Comparison of ENCODE assay signal across 19 mouse cellular contexts in genomic region chr9:54064836-54065235, GRCm38 (mm10). TPM values are rescaled to one million over a fixed set of nuclear protein-coding genes. Genes with fewer than 3 reads are reported as not detected.
DNase-seq lines count a peak whose midpoint lies in the region; ATAC-seq and TF ChIP-seq lines count a peak whose summit lies in the region.
"Had no signal": no experiment of that assay in that cellular context is flagged by ENCODE, and none has a peak within 500 bp of the region (broad histone marks: within the 10 kb centered on the region; RNA-seq: fewer than 3 reads in every experiment).

No protein-coding gene starts in this region.

- H3K4me1 ChIP-seq in forebrain, embryonic 14.5 days (ENCODE audit: control insufficient read depth, insufficient read depth, low read length): peaks cover 19% of the 10 kb centered on the region
- peaks cover 23% of the 10 kb centered on the region for H3K4me1 ChIP-seq in forebrain, embryonic 13.5 days
- H3K4me1 ChIP-seq in hindbrain, postnatal 0 days (ENCODE audit: insufficient read depth, low read length): peaks cover 9% of the 10 kb centered on the region
- peaks cover 13% of the 10 kb centered on the region for H3K4me1 ChIP-seq in hindbrain, embryonic 16.5 days (ENCODE audit: control insufficient read depth, insufficient read depth, low read depth, low read length)
- H3K4me1 ChIP-seq in lung, embryonic 14.5 days (ENCODE audit: insufficient read depth): no peaks in the 10 kb centered on the region
- H3K4me1 ChIP-seq in stomach, postnatal 0 days (replicated peaks; ENCODE audit: control insufficient read depth, insufficient read depth): 0 out of 2 replicates have a peak, but pooled peaks cover 2% of the 10 kb centered on the region

- no peak for ATAC-seq in forebrain, embryonic 14.5 days
- ATAC-seq in forebrain, embryonic 13.5 days: no peak
- no peak for ATAC-seq in hindbrain, postnatal 0 days
- no peak for ATAC-seq in hindbrain, embryonic 16.5 days
- no peak for ATAC-seq in lung, embryonic 14.5 days (ENCODE audit: insufficient read depth)
- ATAC-seq in stomach, postnatal 0 days (ENCODE audit: low FRiP score, low TSS enrichment): no peak
- ATAC-seq: forebrain, embryonic 15.5 days; intestine, embryonic 15.5 days had no signal

- H3K4me3 ChIP-seq in forebrain, embryonic 14.5 days (ENCODE audit: low read depth, low read length): no peak overlapping the region
- H3K4me3 ChIP-seq in forebrain, embryonic 13.5 days: no peak overlapping the region
- no peak overlapping the region for H3K4me3 ChIP-seq in hindbrain, postnatal 0 days (ENCODE audit: low read length)
- no peak overlapping the region for H3K4me3 ChIP-seq in hindbrain, embryonic 16.5 days (ENCODE audit: low read length)
- no peak overlapping the region for H3K4me3 ChIP-seq in lung, embryonic 14.5 days (ENCODE audit: low read depth, low read length)
- no peak overlapping the region for H3K4me3 ChIP-seq in stomach, postnatal 0 days (ENCODE audit: low read depth, low read length)
- H3K4me3 ChIP-seq: embryonic facial prominence, embryonic 12.5 days; forebrain, embryonic 15.5 days; heart, adult 2 months; heart, embryonic 15.5 days; intestine, embryonic 15.5 days had no signal

- peak; percentile 50 for DNase-seq in forebrain, embryonic 14.5 days (ENCODE audit: low spot score)
- peak; percentile 33 for DNase-seq in hindbrain, postnatal 0 days (ENCODE audit: low spot score)
- DNase-seq in lung, embryonic 14.5 days: peak; percentile 76
- no peak for DNase-seq in lung, postnatal 14 days
- DNase-seq in brain, embryonic 14.5 days (ENCODE audit: low read depth): peak; percentile 63
- DNase-seq in stomach, postnatal 0 days (ENCODE audit: low spot score): no peak
- DNase-seq: adrenal gland, adult 2 months; cerebellum, adult 2 months; embryo, embryonic 11 days; gastrocnemius, postnatal 10 days; heart, adult 2 months had no signal

- no peak overlapping the region for H3K27ac ChIP-seq in forebrain, embryonic 14.5 days (ENCODE audit: low read depth, low read length)
- H3K27ac ChIP-seq in forebrain, embryonic 13.5 days: no peak overlapping the region
- H3K27ac ChIP-seq in hindbrain, postnatal 0 days: no peak overlapping the region
- no peak overlapping the region for H3K27ac ChIP-seq in hindbrain, embryonic 16.5 days (ENCODE audit: low read depth, low read length)
- H3K27ac ChIP-seq in lung, embryonic 14.5 days (ENCODE audit: low read depth): no peak overlapping the region
- H3K27ac ChIP-seq in stomach, postnatal 0 days (replicated peaks): no peak overlapping the region
- H3K27ac ChIP-seq: embryonic facial prominence, embryonic 12.5 days; forebrain, embryonic 15.5 days; heart, adult 2 months; heart, embryonic 15.5 days; intestine, embryonic 15.5 days had no signal

- H3K36me3 ChIP-seq in forebrain, embryonic 14.5 days (ENCODE audit: control insufficient read depth, insufficient read depth, low read length): no peaks in the 10 kb centered on the region
- H3K36me3 ChIP-seq in forebrain, embryonic 13.5 days (ENCODE audit: poor library complexity, severe bottlenecking): no peaks in the 10 kb centered on the region
- no peaks in the 10 kb centered on the region for H3K36me3 ChIP-seq in hindbrain, postnatal 0 days (ENCODE audit: insufficient read depth, low read length)
- H3K36me3 ChIP-seq in hindbrain, embryonic 16.5 days (ENCODE audit: control insufficient read depth, insufficient read depth, low read length): no peaks in the 10 kb centered on the region
- H3K36me3 ChIP-seq in lung, embryonic 14.5 days (ENCODE audit: insufficient read depth): no peaks in the 10 kb centered on the region
- no peaks in the 10 kb centered on the region for H3K36me3 ChIP-seq in stomach, postnatal 0 days (ENCODE audit: control insufficient read depth, insufficient read depth, low read length)
- H3K36me3 ChIP-seq: embryonic facial prominence, embryonic 12.5 days; forebrain, embryonic 15.5 days; heart, embryonic 15.5 days; intestine, embryonic 15.5 days had no signal

- no peak overlapping the region for H3K9ac ChIP-seq in forebrain, embryonic 14.5 days (ENCODE audit: low read length)
- H3K9ac ChIP-seq in forebrain, embryonic 13.5 days: no peak overlapping the region
- no peak overlapping the region for H3K9ac ChIP-seq in hindbrain, postnatal 0 days (replicated peaks; ENCODE audit: low read length)
- no peak overlapping the region for H3K9ac ChIP-seq in hindbrain, embryonic 16.5 days (ENCODE audit: low read depth, low read length)
- no peak overlapping the region for H3K9ac ChIP-seq in lung, embryonic 14.5 days
- no peak overlapping the region for H3K9ac ChIP-seq in stomach, postnatal 0 days (ENCODE audit: low read length)
- H3K9ac ChIP-seq: embryonic facial prominence, embryonic 12.5 days; forebrain, embryonic 15.5 days; heart, embryonic 15.5 days; intestine, embryonic 15.5 days had no signal

- 0 out of 2 replicates have a peak, but pooled peaks cover 5% of the 10 kb centered on the region for H3K27me3 ChIP-seq in forebrain, embryonic 14.5 days (replicated peaks; ENCODE audit: control insufficient read depth, insufficient read depth, low read length)
- peaks cover 21% of the 10 kb centered on the region for H3K27me3 ChIP-seq in forebrain, embryonic 13.5 days
- no peaks in the 10 kb centered on the region for H3K27me3 ChIP-seq in hindbrain, postnatal 0 days (ENCODE audit: insufficient read depth, low read length)
- peaks cover 2% of the 10 kb centered on the region; the same call in 1 of the 2 replicates for H3K27me3 ChIP-seq in hindbrain, embryonic 16.5 days (replicated peaks; ENCODE audit: control insufficient read depth, insufficient read depth, low read length)
- H3K27me3 ChIP-seq in lung, embryonic 14.5 days (ENCODE audit: insufficient read depth, low read length): peaks cover 27% of the 10 kb centered on the region
- H3K27me3 ChIP-seq in stomach, postnatal 0 days (ENCODE audit: control insufficient read depth, insufficient read depth, low read length): no peaks in the 10 kb centered on the region

- no peak for TF ChIP-seq EP300 in stomach, postnatal 0 days (optimal IDR thresholded peaks at IDR 0.05)

- WGBS in forebrain, embryonic 14.5 days: 55% methylated on average over 3 of the region's 3 CpGs
- 66% methylated on average over 3 of the region's 3 CpGs for WGBS in forebrain, embryonic 13.5 days
- WGBS in hindbrain, postnatal 0 days: 29% methylated on average over 3 of the region's 3 CpGs
- WGBS in hindbrain, embryonic 16.5 days: 34% methylated on average over 3 of the region's 3 CpGs
- WGBS in lung, embryonic 14.5 days: 43% methylated on average over 3 of the region's 3 CpGs
- WGBS in stomach, postnatal 0 days: 57% methylated on average over 3 of the region's 3 CpGs

- no peak for TF ChIP-seq CTCF in hindbrain, postnatal 0 days (IDR thresholded peaks at IDR 0.05; ENCODE audit: low read depth)
- TF ChIP-seq CTCF in lung, embryonic 14.5 days (IDR thresholded peaks at IDR 0.05; ENCODE audit: low read depth): no peak
- no peak for TF ChIP-seq CTCF in brain, embryonic 14.5 days (IDR thresholded peaks at IDR 0.05; ENCODE audit: borderline replicate concordance, extremely low read depth, insufficient read depth, insufficient read length)
- TF ChIP-seq CTCF in stomach, postnatal 0 days (IDR thresholded peaks at IDR 0.05; ENCODE audit: low read depth): no peak

- no peaks in the 10 kb centered on the region for H3K9me3 ChIP-seq in forebrain, embryonic 14.5 days (replicated peaks; ENCODE audit: control insufficient read depth, low read length)
- no peaks in the 10 kb centered on the region for H3K9me3 ChIP-seq in forebrain, embryonic 13.5 days (replicated peaks)
- no peaks in the 10 kb centered on the region for H3K9me3 ChIP-seq in hindbrain, postnatal 0 days (ENCODE audit: low read length)
- H3K9me3 ChIP-seq in hindbrain, embryonic 16.5 days (ENCODE audit: control insufficient read depth, low read length): no peaks in the 10 kb centered on the region
- no peaks in the 10 kb centered on the region for H3K9me3 ChIP-seq in lung, embryonic 14.5 days (ENCODE audit: low read depth, low read length)
- no peaks in the 10 kb centered on the region for H3K9me3 ChIP-seq in stomach, postnatal 0 days (ENCODE audit: control insufficient read depth, low read length)
- H3K9me3 ChIP-seq: embryonic facial prominence, embryonic 12.5 days; forebrain, embryonic 15.5 days; heart, embryonic 15.5 days; intestine, embryonic 15.5 days had no signal

- no peak overlapping the region for H3K4me2 ChIP-seq in forebrain, embryonic 14.5 days (ENCODE audit: low read length)
- H3K4me2 ChIP-seq in forebrain, embryonic 13.5 days: no peak overlapping the region
- H3K4me2 ChIP-seq in hindbrain, postnatal 0 days (ENCODE audit: low read depth, low read length): no peak overlapping the region
- no peak overlapping the region for H3K4me2 ChIP-seq in hindbrain, embryonic 16.5 days (ENCODE audit: low read length)
- no peak overlapping the region for H3K4me2 ChIP-seq in lung, embryonic 14.5 days
- no peak overlapping the region for H3K4me2 ChIP-seq in stomach, postnatal 0 days (replicated peaks; ENCODE audit: low read depth)
- H3K4me2 ChIP-seq: embryonic facial prominence, embryonic 12.5 days; forebrain, embryonic 15.5 days; heart, embryonic 11.5 days; heart, embryonic 15.5 days; intestine, embryonic 15.5 days had no signal

- no peak for TF ChIP-seq POLR2A in brain, embryonic 14.5 days (IDR thresholded peaks at IDR 0.05; ENCODE audit: borderline replicate concordance, extremely low read depth, insufficient read depth, insufficient read length, poor library complexity, severe bottlenecking)

RNA-seq across cellular contexts. Expression of gene Tnfaip8l3, which starts 3.4 kb away (rescaled TPM):
- 0.37 and 0.52 TPM in 2 replicates for polyA plus RNA-seq in forebrain, embryonic 14.5 days (2014; fragmentation: Nextera tagmentation; extraction: Ambion mirVana)
- 0.12 and 0.19 TPM in 2 replicates for polyA plus RNA-seq in forebrain, embryonic 13.5 days (2015; fragmentation: Nextera tagmentation; extraction: Ambion mirVana)
- 2.4 and 3.3 TPM in 2 replicates for total RNA-seq in hindbrain, postnatal 0 days (2014; rRNA removed)
- polyA plus RNA-seq in hindbrain, postnatal 0 days (2015; fragmentation: Nextera tagmentation; extraction: Ambion mirVana): 0.91 and 1.2 TPM in 2 replicates
- 1.1 and 1.3 TPM in 2 replicates for polyA plus RNA-seq in hindbrain, embryonic 16.5 days (2015; fragmentation: Nextera tagmentation; extraction: Ambion mirVana)
- polyA plus RNA-seq in lung, embryonic 14.5 days (2014; fragmentation: Nextera tagmentation; extraction: Ambion mirVana): 0.49 and 0.76 TPM in 2 replicates
- 0.39 and 0.53 TPM in 2 replicates for polyA plus RNA-seq in brain, embryonic 14.5 days (2012; rRNA removed)
- polyA plus RNA-seq in stomach, postnatal 0 days (2015; fragmentation: Nextera tagmentation; extraction: Ambion mirVana): 0.19 and 0.32 TPM in 2 replicates
- total RNA-seq: common myeloid progenitor, adult 5-6 weeks had no signal

Comparison
In these comparisons a context has a peak if more than half of its experiments do, and no peak if none do; other contexts are left out.
1. DNase-seq: peak in forebrain, embryonic 14.5 days (single experiment), hindbrain, postnatal 0 days (single experiment), lung, embryonic 14.5 days (single experiment) and brain, embryonic 14.5 days (single experiment); none in lung, postnatal 14 days (single experiment) and stomach, postnatal 0 days (single experiment).